Mouse (Mus musculus) hindbrain, embryonic 10.5 days (tissue): ENCODE results near the gene Stk39. TPM values are rescaled to one million over a fixed set of nuclear protein-coding genes. Genes with fewer than 3 reads are reported as not detected.

ENCODE experiments used
- DNase-seq: peaks from one replicate; pipeline ENCODE4 v3.0.0-alpha.2; 2017; ENCODE audit warnings: low spot score
- H3K27ac ChIP-seq: fragments of 300-500 bp; sonication (generic); 2 replicates; pipeline ENCODE4 v1.5.1; 2016; ENCODE audit warnings: mild to moderate bottlenecking, moderate library complexity
- H3K27me3 ChIP-seq: fragments of 300-500 bp; sonication (generic); 2 replicates; pipeline ENCODE4 v1.6.1; 2016; ENCODE audit warnings: mild to moderate bottlenecking; ENCODE audit not compliant: poor library complexity, insufficient read depth, severe bottlenecking
- H3K36me3 ChIP-seq: fragments of 300-500 bp; sonication (generic); 2 replicates; pipeline ENCODE4 v1.6.1; 2016; ENCODE audit warnings: mild to moderate bottlenecking, moderate library complexity
- H3K4me1 ChIP-seq: fragments of 300-500 bp; sonication (generic); replicated peaks from 2 replicates; pipeline ENCODE4 v1.6.1; 2016; ENCODE audit warnings: mild to moderate bottlenecking
- H3K4me3 ChIP-seq: fragments of 300-500 bp; sonication (generic); 2 replicates; pipeline ENCODE4 v1.5.1; 2016; ENCODE audit warnings: mild to moderate bottlenecking, moderate library complexity
- H3K9me3 ChIP-seq: fragments of 300-500 bp; sonication (generic); 2 replicates; pipeline ENCODE4 v1.6.1; 2016; ENCODE audit warnings: mild to moderate bottlenecking, moderate library complexity
- WGBS: fragments of 180-500 bp; shearing (Covaris S2); methylation state at CpG from one replicate; pipeline ENCODE4 v1.1.7; 2016; 5-methylcytosine and 5-hydroxymethylcytosine counted together
- polyA plus RNA-seq: library from polyadenylated mRNA; unstranded; fragments of >200 nt; fragmentation: Nextera tagmentation; extraction: Ambion mirVana; gene quantifications from 2 replicates; pipeline ENCODE4 v1.2.1, GENCODE M21; 2016

Stk39 gene
- polyA plus RNA-seq, 1 experiment from 2014 or later = 37.3 TPM

GRCm38 (mm10) chr2:68270836-68271235 lies 201.2 kb downstream of the Stk39 start:
- Histone ChIP-seq H3K4me3 (no peak overlapping the region), H3K4me1 (0 out of 2 replicates have a peak, but pooled peaks cover 9% of the 10 kb centered on the region), H3K9me3 (no peaks in the 10 kb centered on the region), H3K27me3 (no peaks in the 10 kb centered on the region), H3K27ac (no peak overlapping the region), H3K36me3 (peaks cover 32% of the 10 kb centered on the region)
- no peak for DNase-seq
- WGBS = 89% methylated on average over 6 of the region's 6 CpGs

- Histone ChIP-seq H3K27me3 (no peaks in the 10 kb centered on the region), H3K9me3 (no peaks in the 10 kb centered on the region), H3K36me3 (peaks cover 28% of the 10 kb centered on the region), H3K4me1 (0 out of 2 replicates have a peak, but pooled peaks cover 9% of the 10 kb centered on the region), H3K4me3 (no peak overlapping the region), H3K27ac (no peak overlapping the region)
- 88% methylated on average over 4 of the region's 4 CpGs for WGBS
- DNase-seq = no peak
Measured at GRCm38 (mm10) chr2:68269646-68270045, 202.4 kb downstream of the Stk39 start.

- H3K4me3 ChIP-seq = no peak overlapping the region
- H3K27ac ChIP-seq = no peak overlapping the region
- H3K9me3 ChIP-seq = no peaks in the 10 kb centered on the region
- no peaks in the 10 kb centered on the region for H3K4me1 ChIP-seq
- peaks cover 32% of the 10 kb centered on the region for H3K36me3 ChIP-seq
- no peaks in the 10 kb centered on the region for H3K27me3 ChIP-seq
- no peak for DNase-seq
- 88% methylated on average over 5 of the region's 5 CpGs for WGBS
Measured at GRCm38 (mm10) chr2:68264826-68265225, 207.2 kb downstream of the Stk39 start.

GRCm38 (mm10) chr2:68260911-68261310 lies 211.2 kb downstream of the Stk39 start:
- Histone ChIP-seq H3K27ac (no peak overlapping the region), H3K4me1 (no peaks in the 10 kb centered on the region), H3K4me3 (no peak overlapping the region), H3K9me3 (no peaks in the 10 kb centered on the region), H3K27me3 (no peaks in the 10 kb centered on the region), H3K36me3 (peaks cover 45% of the 10 kb centered on the region)
- WGBS = 94% methylated on average over 2 of the region's 2 CpGs
- no peak for DNase-seq

- WGBS = 86% methylated on average over 6 of the region's 6 CpGs
- DNase-seq = no peak
- H3K36me3 ChIP-seq = peaks cover 45% of the 10 kb centered on the region
- H3K27ac ChIP-seq = no peak overlapping the region
- no peaks in the 10 kb centered on the region for H3K27me3 ChIP-seq
- no peak overlapping the region for H3K4me3 ChIP-seq
- no peaks in the 10 kb centered on the region for H3K9me3 ChIP-seq
- no peaks in the 10 kb centered on the region for H3K4me1 ChIP-seq
Measured at GRCm38 (mm10) chr2:68257571-68257970, 214.5 kb downstream of the Stk39 start.

GRCm38 (mm10) chr2:68256472-68256871 lies 215.6 kb downstream of the Stk39 start:
- peaks cover 35% of the 10 kb centered on the region for H3K36me3 ChIP-seq
- 89% methylated on average over 8 of the region's 8 CpGs for WGBS
- H3K27me3 ChIP-seq = no peaks in the 10 kb centered on the region
- H3K9me3 ChIP-seq = no peaks in the 10 kb centered on the region
- no peak overlapping the region for H3K27ac ChIP-seq
- no peak overlapping the region for H3K4me3 ChIP-seq
- no peak for DNase-seq
- H3K4me1 ChIP-seq = peaks cover 11% of the 10 kb centered on the region

- Histone ChIP-seq H3K27ac (no peak overlapping the region), H3K4me1 (peaks cover 17% of the 10 kb centered on the region), H3K36me3 (peaks cover 24% of the 10 kb centered on the region), H3K4me3 (no peak overlapping the region), H3K9me3 (no peaks in the 10 kb centered on the region), H3K27me3 (no peaks in the 10 kb centered on the region)
- no peak for DNase-seq
- 79% methylated on average over 4 of the region's 4 CpGs for WGBS
Measured at GRCm38 (mm10) chr2:68254756-68255155, 217.3 kb downstream of the Stk39 start.

GRCm38 (mm10) chr2:68253222-68253621 lies 218.8 kb downstream of the Stk39 start:
- peaks cover 20% of the 10 kb centered on the region for H3K4me1 ChIP-seq
- DNase-seq = no peak
- H3K27ac ChIP-seq = 0 out of 2 replicates have a peak overlapping the region, but pooled peaks have one; percentile 12
- H3K9me3 ChIP-seq = no peaks in the 10 kb centered on the region
- no peaks in the 10 kb centered on the region for H3K27me3 ChIP-seq
- H3K36me3 ChIP-seq = peaks cover 26% of the 10 kb centered on the region
- no peak overlapping the region for H3K4me3 ChIP-seq
- WGBS = 88% methylated on average over 2 of the region's 2 CpGs

GRCm38 (mm10) chr2:68252048-68252758 lies 219.9 kb downstream of the Stk39 start:
- Histone ChIP-seq H3K9me3 (no peaks in the 10 kb centered on the region), H3K36me3 (peaks cover 35% of the 10 kb centered on the region), H3K27me3 (no peaks in the 10 kb centered on the region), H3K27ac (no peak overlapping the region; the same call in none of the 2 replicates), H3K4me3 (no peak overlapping the region), H3K4me1 (peaks cover 20% of the 10 kb centered on the region)
- WGBS = 81% methylated on average over 6 of the region's 6 CpGs
- no peak for DNase-seq

- Histone ChIP-seq H3K4me1 (peaks cover 25% of the 10 kb centered on the region), H3K27me3 (no peaks in the 10 kb centered on the region), H3K9me3 (no peaks in the 10 kb centered on the region), H3K36me3 (peaks cover 29% of the 10 kb centered on the region), H3K27ac (no peak overlapping the region), H3K4me3 (no peak overlapping the region)
- 84% methylated on average over 10 of the region's 10 CpGs for WGBS
- DNase-seq = no peak
Measured at GRCm38 (mm10) chr2:68250897-68251296, 221.2 kb downstream of the Stk39 start.

GRCm38 (mm10) chr2:68249855-68250424 lies 222.1 kb downstream of the Stk39 start:
- 55% methylated on average over 4 of the region's 4 CpGs for WGBS
- peaks cover 25% of the 10 kb centered on the region for H3K4me1 ChIP-seq
- no peaks in the 10 kb centered on the region for H3K27me3 ChIP-seq
- DNase-seq = no peak
- peaks cover 24% of the 10 kb centered on the region for H3K36me3 ChIP-seq
- peak overlapping the region; percentile 29; the same call in 1 of the 2 replicates for H3K27ac ChIP-seq
- H3K9me3 ChIP-seq = no peaks in the 10 kb centered on the region
- H3K4me3 ChIP-seq = no peak overlapping the region

GRCm38 (mm10) chr2:68246284-68246683 lies 225.8 kb downstream of the Stk39 start:
- no peak overlapping the region for H3K4me3 ChIP-seq
- peaks cover 41% of the 10 kb centered on the region for H3K36me3 ChIP-seq
- H3K4me1 ChIP-seq = peaks cover 13% of the 10 kb centered on the region; the same call in 1 of the 2 replicates
- WGBS = 68% methylated on average over 3 of the region's 3 CpGs
- no peaks in the 10 kb centered on the region for H3K27me3 ChIP-seq
- DNase-seq = no peak
- H3K9me3 ChIP-seq = no peaks in the 10 kb centered on the region
- no peak overlapping the region for H3K27ac ChIP-seq

- Histone ChIP-seq H3K4me1 (0 out of 2 replicates have a peak, but pooled peaks cover 11% of the 10 kb centered on the region), H3K4me3 (no peak overlapping the region), H3K36me3 (peaks cover 35% of the 10 kb centered on the region), H3K9me3 (no peaks in the 10 kb centered on the region), H3K27ac (no peak overlapping the region), H3K27me3 (no peaks in the 10 kb centered on the region)
- WGBS = 80% methylated on average over 1 of the region's 1 CpGs
- DNase-seq = no peak
Measured at GRCm38 (mm10) chr2:68244556-68244955, 227.5 kb downstream of the Stk39 start.
